Mouse (Mus musculus): ENCODE data around the gene Gpatch2. TPM values are rescaled to one million over a fixed set of nuclear protein-coding genes. Genes with fewer than 3 reads are reported as not detected.

Gpatch2 gene
- polyA plus RNA-seq (2012; rRNA removed): 7.8 and 8.5 TPM in 2 replicates

DNA sequence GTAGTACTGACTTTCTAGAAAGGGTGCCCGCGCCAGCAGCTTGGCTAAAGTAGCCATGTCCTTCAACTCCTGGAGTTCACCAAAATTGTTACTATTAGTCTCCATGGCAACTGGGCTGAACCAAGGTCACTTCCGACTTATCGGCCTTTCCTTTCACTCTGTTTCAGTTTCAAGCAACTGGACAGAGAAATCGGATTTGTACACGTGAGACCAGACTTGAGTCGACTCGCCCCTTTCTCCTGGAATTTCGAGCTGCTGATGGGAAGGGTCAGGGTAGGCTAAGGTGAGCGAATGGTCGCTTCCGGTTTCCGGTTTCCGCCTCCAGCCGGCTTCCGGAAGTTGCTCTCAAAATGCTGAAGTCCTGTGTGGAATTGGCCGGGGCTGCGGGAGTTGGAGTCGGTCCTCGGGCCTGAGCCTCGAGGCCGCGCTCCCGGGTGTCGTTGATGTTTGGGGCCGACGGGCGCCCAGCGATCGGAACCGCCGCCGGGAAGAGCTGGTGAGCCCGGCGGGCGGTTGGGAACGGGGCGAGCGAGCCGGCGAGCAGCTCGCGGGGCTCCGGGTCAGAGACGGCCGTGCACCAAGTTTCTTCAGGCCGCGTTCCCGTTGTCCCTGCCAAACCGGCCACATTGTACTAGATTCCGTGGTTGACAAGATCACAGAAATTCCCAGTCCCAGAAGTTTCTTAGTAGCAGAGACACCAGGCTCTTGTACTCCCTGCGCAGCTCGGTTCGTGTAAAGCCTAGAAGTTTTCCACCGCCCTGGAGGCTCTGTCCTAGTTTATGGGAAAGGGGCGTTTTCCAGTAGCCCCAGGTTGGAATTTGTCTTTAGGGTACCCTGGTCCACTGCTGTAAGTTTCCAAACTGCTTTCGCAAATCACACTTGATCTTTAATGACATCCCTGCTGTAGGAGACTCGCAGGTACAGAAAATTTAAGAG is at the start of gene Gpatch2, which contains the start of gene Spata17:
Gene Gpatch2, plus strand, starts transcription at position 328 of the 936 bp plus-strand sequence.
Gene Spata17, minus strand, starts transcription at position 285 of the 936 bp plus-strand sequence.

Other genes with a start within 250 kb of the Gpatch2 start
- gene D1Pas1, start 248.1 kb upstream of the Gpatch2 start, polyA plus RNA-seq (2012; rRNA removed): not detected in 2 replicates
- 3.7 and 4.1 TPM in 2 replicates for gene Spata17, start within 50 bp of the Gpatch2 start, polyA plus RNA-seq (2012; rRNA removed)